Mouse (Mus musculus) spleen, embryonic (tissue): ENCODE data around the gene Jph2.

ENCODE experiments used
- CTCF ChIA-PET: fragments of 350-600 bp; sonication (Branson Sonifier 250); formaldehyde crosslinking; loops from one replicate; lab custom pipeline; 2022; lab: Charles Lee

Jph2 gene

DNA sequence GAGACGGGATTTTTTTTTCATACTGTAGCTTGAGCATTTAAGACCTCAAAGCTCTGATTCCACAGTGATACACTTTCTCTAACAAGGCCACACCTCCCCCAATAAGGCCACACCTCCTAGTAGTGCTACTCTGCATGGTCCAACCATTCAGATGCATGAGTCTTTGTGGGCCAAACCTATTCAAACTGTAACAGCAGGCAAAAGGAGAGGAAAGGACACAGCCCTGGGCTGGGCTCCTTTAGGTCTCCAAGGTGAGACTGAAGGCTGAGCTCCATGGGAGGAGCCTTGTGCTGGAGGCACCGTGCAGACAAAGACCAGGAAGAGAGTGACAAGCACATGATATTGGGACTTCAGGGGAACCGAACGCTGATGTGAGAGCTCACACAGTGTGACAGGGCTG lies 80.5 kb downstream of the Jph2 start:
- CTCF ChIA-PET: no interaction called here

DNA sequence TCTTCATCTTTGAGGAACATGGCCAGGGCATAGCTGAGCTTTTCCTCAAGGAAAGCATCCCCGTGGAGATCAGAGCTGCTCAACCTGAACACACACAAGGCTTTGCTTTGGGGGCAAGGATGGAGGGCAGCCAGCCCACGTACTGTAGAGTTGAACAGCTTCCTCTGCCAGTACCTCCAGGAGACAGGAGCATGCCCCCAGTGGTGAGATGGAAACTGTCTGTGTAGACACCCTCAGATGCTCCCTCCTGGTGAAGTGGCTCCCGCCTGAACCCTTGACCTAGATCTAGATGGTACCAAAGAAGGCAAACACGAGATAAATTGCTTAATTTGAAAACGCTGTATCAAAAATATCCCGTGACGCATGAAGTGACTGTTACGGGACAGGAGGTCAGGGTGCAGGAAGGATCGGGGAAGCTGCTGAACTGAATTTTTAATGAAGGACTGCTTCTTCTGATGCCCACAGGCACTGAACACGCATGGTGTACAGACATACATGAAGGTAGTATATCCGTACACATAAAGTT lies 87.6 kb downstream of the Jph2 start:
- CTCF ChIA-PET: no interaction called here

DNA sequence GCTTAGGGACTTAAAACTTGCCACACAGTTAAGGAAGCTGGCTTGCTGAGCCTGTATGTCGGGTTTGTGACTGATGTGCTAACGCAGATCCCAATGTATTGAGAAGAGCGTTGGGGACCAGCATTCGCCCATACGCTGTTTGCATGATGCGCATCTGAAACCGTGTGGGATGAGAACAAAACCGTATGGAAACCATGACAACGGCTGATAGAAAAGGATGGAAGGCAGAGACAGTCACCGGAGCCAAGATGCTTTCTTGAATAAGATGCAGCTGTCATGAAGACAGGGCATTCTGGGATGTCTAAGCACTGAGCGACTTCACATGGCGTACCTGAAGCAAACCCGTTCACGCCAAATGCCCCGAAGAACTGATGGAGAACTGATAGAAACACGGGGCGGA lies 88.4 kb downstream of the Jph2 start:
- CTCF ChIA-PET: no interaction called here

DNA sequence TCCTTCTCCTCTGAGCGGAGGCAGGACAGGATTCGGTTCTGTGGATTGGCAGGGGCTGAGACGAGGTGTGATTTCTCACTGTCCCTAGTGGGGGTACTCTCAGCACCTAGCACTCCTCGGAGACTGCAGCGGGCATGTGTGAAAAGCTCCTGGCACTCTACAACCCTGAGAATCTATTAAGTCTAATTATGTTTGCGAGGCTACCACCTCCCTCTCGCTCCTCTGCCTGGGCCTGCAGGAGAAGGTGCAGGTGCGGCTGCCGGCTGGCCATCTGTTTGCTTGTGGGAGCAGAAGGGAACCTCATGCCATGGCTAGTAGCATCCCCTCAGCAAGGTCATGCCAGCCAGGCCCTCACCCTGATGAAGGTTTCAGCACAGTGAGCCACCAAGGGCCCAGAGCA lies 94.8 kb downstream of the Jph2 start:
- CTCF ChIA-PET: no interaction called here

DNA sequence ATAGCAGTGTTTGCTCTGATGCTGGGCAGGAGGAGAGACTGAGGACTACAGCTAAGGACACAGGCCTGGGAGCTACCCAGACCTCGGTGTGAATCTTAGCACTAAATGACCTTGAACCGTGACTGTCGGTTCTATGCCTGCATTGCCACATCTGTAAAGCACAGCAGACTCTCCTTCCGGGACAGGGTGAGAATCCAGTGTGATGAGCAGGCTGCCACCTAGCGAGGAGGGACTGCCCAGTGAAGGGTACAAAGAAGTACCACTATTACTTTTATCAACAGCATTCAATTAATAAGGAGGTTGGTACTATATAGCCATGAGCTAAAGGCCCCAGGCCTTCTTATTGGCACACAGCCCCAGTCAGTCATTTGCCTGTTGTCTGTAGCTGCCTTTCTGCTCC lies 96.2 kb downstream of the Jph2 start:
- CTCF ChIA-PET: interaction anchor here (0.5 kb wide), 1 partner anchor 190 kb away, joined by 6 read pairs; no protein-coding TSS in a partner anchor

DNA sequence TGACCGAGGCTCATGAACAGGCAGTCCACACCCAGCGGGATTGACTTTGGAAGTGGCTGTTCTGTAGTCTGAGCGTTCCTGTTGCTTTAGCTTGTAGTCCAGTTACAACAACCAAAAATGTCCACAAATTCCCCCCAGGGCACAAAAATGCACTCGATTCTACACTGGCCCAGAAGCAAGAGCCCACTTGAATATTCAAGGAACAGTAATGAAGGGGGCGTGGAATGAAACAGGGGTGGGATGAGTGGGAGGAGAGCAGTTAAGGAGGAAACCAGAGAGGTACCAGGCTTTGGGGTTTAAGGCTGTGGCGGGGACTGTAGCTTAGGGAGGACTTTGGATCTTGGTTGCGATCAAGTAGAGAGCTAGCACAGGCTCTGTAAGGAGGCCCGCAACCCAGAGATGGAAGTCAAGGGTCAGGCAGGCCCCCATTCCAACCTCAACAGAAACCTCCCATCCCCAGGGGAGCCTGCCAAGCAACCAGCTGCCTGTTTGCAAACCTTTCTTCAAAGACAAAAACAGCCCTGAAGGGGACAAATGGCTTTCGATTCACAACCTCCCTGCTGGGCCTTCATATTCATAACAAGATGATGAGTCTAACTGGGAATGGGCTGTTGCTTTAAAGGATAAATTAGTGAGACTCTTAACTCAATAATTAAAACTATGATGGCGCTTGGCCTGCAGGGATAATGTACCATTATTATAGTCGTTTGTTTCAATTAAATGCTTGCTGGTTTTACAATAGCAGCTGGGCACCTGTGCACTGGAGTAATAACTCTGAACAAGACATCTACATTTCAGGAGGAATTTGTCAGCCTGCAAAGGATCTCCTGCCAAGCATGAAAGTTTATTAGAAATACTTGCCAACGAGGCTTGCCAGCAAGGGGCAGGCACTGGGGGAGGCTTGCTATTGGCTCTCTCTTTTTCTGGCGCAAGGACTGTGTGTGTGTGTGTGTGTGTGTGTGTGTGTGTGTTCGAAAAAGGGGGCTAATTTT lies 97.4 kb downstream of the Jph2 start:
- CTCF ChIA-PET: no interaction called here

DNA sequence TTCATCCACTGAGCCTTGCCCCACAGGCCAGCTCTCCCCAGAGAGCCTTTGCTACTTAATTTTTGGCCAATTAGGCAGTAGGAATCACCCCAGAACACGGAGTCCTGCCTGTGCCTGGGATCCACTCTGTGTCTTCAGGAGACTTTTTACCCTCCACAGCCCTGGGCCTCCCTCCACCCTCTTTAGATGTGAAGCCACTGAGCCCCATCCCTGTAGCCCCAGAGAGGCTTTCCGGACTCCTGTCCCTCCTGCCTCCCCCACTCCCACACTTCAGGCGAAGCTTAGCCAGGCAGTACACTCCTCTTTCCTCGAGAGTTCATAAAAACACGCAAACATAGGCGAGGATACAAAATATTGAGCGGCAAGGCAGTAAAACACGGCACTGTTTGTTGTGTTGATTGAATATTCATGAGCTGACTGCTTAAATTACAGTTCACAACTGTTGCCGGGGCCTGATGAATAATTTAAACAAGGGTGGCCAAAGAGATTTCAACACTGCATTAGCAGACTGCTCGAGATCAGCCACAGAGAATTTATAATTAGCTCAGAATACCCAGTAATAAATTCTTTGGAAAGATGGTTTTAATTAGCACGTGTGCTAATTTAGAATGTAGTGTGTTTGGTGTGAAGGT lies 100.7 kb downstream of the Jph2 start:
- CTCF ChIA-PET: no interaction called here

DNA sequence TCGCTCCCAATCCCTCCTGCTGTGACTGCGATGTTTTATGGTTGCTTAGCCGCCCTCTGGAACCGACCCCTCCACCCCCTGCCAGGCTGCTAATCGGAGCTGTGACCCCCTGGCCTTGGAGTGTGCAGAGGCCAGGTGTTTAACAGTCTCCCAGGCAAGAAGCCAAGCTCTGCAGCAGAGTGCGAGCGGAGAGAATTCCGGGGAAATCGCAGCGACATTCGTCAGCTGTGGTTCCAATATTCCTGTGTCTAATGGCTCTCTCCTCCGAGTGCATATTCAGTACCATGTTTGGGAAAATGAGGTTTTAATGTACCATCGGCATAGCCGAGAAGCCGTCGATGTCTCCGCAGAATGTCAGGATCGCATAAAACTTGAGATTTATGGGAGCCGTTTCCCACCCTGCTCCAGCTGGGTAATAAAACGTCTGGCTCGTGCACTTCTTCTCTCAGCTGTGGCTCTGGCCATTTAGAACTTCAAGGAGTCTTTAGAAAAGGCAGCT lies 108.9 kb downstream of the Jph2 start:
- CTCF ChIA-PET: no interaction called here
